Mouse (Mus musculus) kidney, adult 2 months (tissue): ENCODE results near the gene Sec1. TPM values are rescaled to one million over a fixed set of nuclear protein-coding genes. Genes with fewer than 3 reads are reported as not detected.

ENCODE experiments used
- DNase-seq: peaks from one replicate; pipeline ENCODE4 v3.0.0; 2021
- H3K27ac ChIP-seq: fragments of 200-500 bp; 2 replicates; pipeline ENCODE4 v1.5.1; 2012; ENCODE audit warnings: low read depth, low read length, control low read depth, inconsistent platforms; ENCODE audit not compliant: insufficient read depth
- H3K27me3 ChIP-seq: fragments of 200-500 bp; replicated peaks from 2 replicates; pipeline ENCODE4 v1.6.1; 2012; ENCODE audit warnings: mild to moderate bottlenecking, moderate library complexity, low read length, inconsistent platforms; ENCODE audit not compliant: control insufficient read depth, insufficient read depth
- H3K36me3 ChIP-seq: fragments of 200-500 bp; 2 replicates; pipeline ENCODE4 v1.6.1; 2012; ENCODE audit warnings: mild to moderate bottlenecking, moderate library complexity, low read length, inconsistent platforms; ENCODE audit not compliant: control insufficient read depth, insufficient read depth
- H3K4me1 ChIP-seq: fragments of 200-500 bp; 2 replicates; pipeline ENCODE4 v1.6.1; 2011; ENCODE audit warnings: low read length; ENCODE audit not compliant: control insufficient read depth, insufficient read depth
- H3K4me3 ChIP-seq: fragments of 200-500 bp; 2 replicates; pipeline ENCODE4 v1.5.1; 2011; ENCODE audit warnings: mild to moderate bottlenecking, low read depth, low read length, control low read depth; ENCODE audit not compliant: insufficient read depth
- CTCF ChIP-seq: fragments of 200-500 bp; conservative IDR thresholded peaks from 2 replicates; pipeline ENCODE4 v1.5.1; 2011; ENCODE audit warnings: low read depth, mild to moderate bottlenecking, control low read depth, low read length, moderate library complexity, mixed read lengths; ENCODE audit not compliant: insufficient read depth, insufficient read length
- POLR2A ChIP-seq: fragments of 200-500 bp; IDR thresholded peaks from one replicate; pipeline ENCODE4 v1.6.1; 2011; ENCODE audit warnings: low read depth, low read length, control low read depth
- WGBS: fragments of 180-500 bp; shearing (Covaris S2); methylation state at CpG from one replicate; pipeline ENCODE4 v1.1.7; 2018; 5-methylcytosine and 5-hydroxymethylcytosine counted together
- polyA plus RNA-seq: library from polyadenylated mRNA; depleted of rRNA; stranded (reverse); fragments of >200 nt; gene quantifications from 2 replicates; pipeline ENCODE4 v1.2.3, GENCODE M21; 2012; rRNA removed

Sec1 gene
- 0.22 and 0.23 TPM in 2 replicates for polyA plus RNA-seq

GRCm38 (mm10) chr7:45693921-45694591 is at the start of gene Sec1:
Gene Sec1 (minus strand): TSS chr7:45694402.
- no peaks in the 10 kb centered on the region for H3K4me1 ChIP-seq
- H3K36me3 ChIP-seq = no peaks in the 10 kb centered on the region
- WGBS = 93% methylated on average over 50 of the region's 50 CpGs
- H3K27me3 ChIP-seq = no peaks in the 10 kb centered on the region
- H3K27ac ChIP-seq = no peak within 1 kb of the TSS
- no peak for TF ChIP-seq POLR2A
- TF ChIP-seq CTCF = no peak
- H3K4me3 ChIP-seq = no peak within 1 kb of the TSS
- no peak for DNase-seq

- peak overlapping the region; percentile 45 for H3K4me3 ChIP-seq
Measured at GRCm38 (mm10) chr7:45742338-45742737, 48.1 kb upstream of the Sec1 start.

GRCm38 (mm10) chr7:45741777-45742176 is 47.6 kb upstream of the Sec1 start:
- no peak for DNase-seq
- WGBS = 44% methylated on average over 11 of the region's 11 CpGs
- peak overlapping the region; percentile 45 for H3K4me3 ChIP-seq
- no peaks in the 10 kb centered on the region for H3K27me3 ChIP-seq
- no peaks in the 10 kb centered on the region for H3K36me3 ChIP-seq
- no peaks in the 10 kb centered on the region for H3K4me1 ChIP-seq
- TF ChIP-seq POLR2A = no peak
- no peak for TF ChIP-seq CTCF
- peak overlapping the region; percentile 12; the same call in 1 of the 2 replicates for H3K27ac ChIP-seq

More at GRCm38 (mm10) chr7:45742338-45742737, 48.1 kb upstream of the Sec1 start:
- WGBS = 34% methylated on average over 19 of the region's 19 CpGs
- no peak for DNase-seq
- Histone ChIP-seq H3K27me3 (no peaks in the 10 kb centered on the region), H3K4me1 (no peaks in the 10 kb centered on the region), H3K27ac (no peak overlapping the region), H3K36me3 (no peaks in the 10 kb centered on the region)
- TF ChIP-seq POLR2A (no peak), CTCF (peak; percentile 44)

GRCm38 (mm10) chr7:45741308-45741707 is 47.1 kb upstream of the Sec1 start:
- Histone ChIP-seq H3K4me3 (no peak overlapping the region), H3K27me3 (no peaks in the 10 kb centered on the region), H3K27ac (peak overlapping the region; percentile 12; the same call in 1 of the 2 replicates), H3K4me1 (no peaks in the 10 kb centered on the region), H3K36me3 (no peaks in the 10 kb centered on the region)
- no peak for DNase-seq
- no peak for TF ChIP-seq CTCF
- no peak for TF ChIP-seq POLR2A
- 92% methylated on average over 12 of the region's 12 CpGs for WGBS

- Histone ChIP-seq H3K4me1 (no peaks in the 10 kb centered on the region), H3K27me3 (no peaks in the 10 kb centered on the region), H3K4me3 (no peak overlapping the region), H3K36me3 (no peaks in the 10 kb centered on the region), H3K27ac (no peak overlapping the region)
- TF ChIP-seq POLR2A = no peak
- no peak for TF ChIP-seq CTCF
- 51% methylated on average over 10 of the region's 10 CpGs for WGBS
- no peak for DNase-seq
Measured at GRCm38 (mm10) chr7:45739820-45740219, 45.6 kb upstream of the Sec1 start.

GRCm38 (mm10) chr7:45739162-45739763 is 45.1 kb upstream of the Sec1 start:
- Histone ChIP-seq H3K27ac (no peak overlapping the region), H3K36me3 (no peaks in the 10 kb centered on the region), H3K4me3 (no peak overlapping the region), H3K27me3 (no peaks in the 10 kb centered on the region), H3K4me1 (no peaks in the 10 kb centered on the region)
- peak; percentile 90 for DNase-seq
- TF ChIP-seq CTCF (peak; percentile 87), POLR2A (no peak)
- 7% methylated on average over 9 of the region's 9 CpGs for WGBS

- no peak overlapping the region for H3K27ac ChIP-seq
- DNase-seq = no peak
- H3K27me3 ChIP-seq = no peaks in the 10 kb centered on the region
- WGBS = 83% methylated on average over 5 of the region's 5 CpGs
- no peaks in the 10 kb centered on the region for H3K36me3 ChIP-seq
- no peak overlapping the region for H3K4me3 ChIP-seq
- no peaks in the 10 kb centered on the region for H3K4me1 ChIP-seq
- no peak for TF ChIP-seq CTCF
- no peak for TF ChIP-seq POLR2A
Measured at GRCm38 (mm10) chr7:45733477-45733876, 39.3 kb upstream of the Sec1 start.
